Mouse (Mus musculus) heart, embryonic 11.5 days (tissue): ENCODE measurements around the gene Gtpbp1. TPM values are rescaled to one million over a fixed set of nuclear protein-coding genes. Genes with fewer than 3 reads are reported as not detected.

Source experiments
- ATAC-seq: fragments of 200-750 bp; cut with Nextera tagmentation; replicated peaks from 2 replicates; pipeline ENCODE4 v1.8.0; 2017; ENCODE audit warnings: moderate library complexity; ENCODE audit not compliant: insufficient number of reproducible peaks, low FRiP score, low TSS enrichment
- H3K27ac ChIP-seq: fragments of 300-500 bp; sonication (generic); 2 replicates; pipeline ENCODE4 v1.5.1; 2014; ENCODE audit warnings: mild to moderate bottlenecking, low read depth, low read length
- H3K27me3 ChIP-seq: fragments of 300-500 bp; sonication (generic); 2 replicates; pipeline ENCODE4 v1.6.1; 2014; ENCODE audit warnings: mild to moderate bottlenecking, low read length, mixed read lengths; ENCODE audit not compliant: control insufficient read depth, insufficient read depth
- H3K36me3 ChIP-seq: fragments of 300-500 bp; sonication (generic); 2 replicates; pipeline ENCODE4 v1.6.1; 2014; ENCODE audit warnings: mild to moderate bottlenecking, low read length, moderate library complexity, mixed read lengths; ENCODE audit not compliant: control insufficient read depth, insufficient read depth
- H3K4me1 ChIP-seq: fragments of 300-500 bp; sonication (generic); 2 replicates; pipeline ENCODE4 v1.6.1; 2014; ENCODE audit warnings: low read length; ENCODE audit not compliant: control insufficient read depth, insufficient read depth
- H3K4me2 ChIP-seq: fragments of 300-500 bp; sonication (generic); 2 replicates; pipeline ENCODE4 v1.6.1; 2014; ENCODE audit warnings: mild to moderate bottlenecking, moderate library complexity
- H3K4me3 ChIP-seq: fragments of 300-500 bp; sonication (generic); 2 replicates; pipeline ENCODE4 v1.5.1; 2014; ENCODE audit warnings: low read depth, low read length
- H3K9ac ChIP-seq: fragments of 300-500 bp; sonication (generic); 2 replicates; pipeline ENCODE4 v1.6.1; 2014; ENCODE audit warnings: mild to moderate bottlenecking, low read depth, low read length, moderate library complexity
- H3K9me3 ChIP-seq: fragments of 300-500 bp; sonication (generic); replicated peaks from 2 replicates; pipeline ENCODE4 v1.6.1; 2016; ENCODE audit warnings: low read length; ENCODE audit not compliant: control insufficient read depth
- WGBS: fragments of 180-500 bp; shearing (Covaris S2); extraction: QIAGEN DNeasy Blood & Tissue Kit; methylation state at CpG from one replicate; pipeline ENCODE4 v1.1.7; 2014; ENCODE audit not compliant: insufficient replicate concordance; 5-methylcytosine and 5-hydroxymethylcytosine counted together
- polyA plus RNA-seq: library from polyadenylated mRNA; unstranded; fragments of >200 nt; fragmentation: Nextera tagmentation; extraction: Ambion mirVana; gene quantifications from 2 replicates; pipeline ENCODE4 v1.2.1, GENCODE M21; 2014

Gtpbp1 gene
- polyA plus RNA-seq, 1 experiment from 2014 or later: 22.7 TPM

GRCm38 (mm10) chr15:79681973-79682372 lies 8.7 kb upstream of the Gtpbp1 start:
- peaks cover 56% of the 10 kb centered on the region for H3K4me1 ChIP-seq
- no peak overlapping the region for H3K4me3 ChIP-seq
- H3K27ac ChIP-seq: no peak overlapping the region

DNA sequence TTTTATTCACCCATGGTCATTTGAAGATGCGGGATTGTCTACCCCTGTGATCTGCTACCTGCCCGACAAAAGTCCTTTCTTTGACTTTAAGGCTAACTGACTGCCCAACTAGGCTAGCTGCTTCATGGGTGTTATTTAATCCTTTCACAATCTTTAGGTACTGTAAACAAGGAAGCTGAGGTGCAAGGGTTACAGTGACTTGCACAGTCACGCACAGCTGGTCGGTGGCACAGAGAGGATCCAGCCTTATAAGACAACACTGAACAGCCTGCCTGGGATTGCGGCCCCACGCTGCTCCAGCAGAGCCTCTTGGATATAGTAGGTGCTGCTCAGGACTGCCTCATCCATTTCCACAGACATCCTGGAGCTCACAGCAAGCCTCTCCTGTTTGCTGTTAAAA lies 7.5 kb upstream of the Gtpbp1 start:
- Histone ChIP-seq H3K4me2 (peak overlapping the region; percentile 92), H3K27ac (peak overlapping the region; percentile 35; the same call in 1 of the 2 replicates), H3K27me3 (no peaks in the 10 kb centered on the region), H3K9me3 (no peaks in the 10 kb centered on the region), H3K9ac (no peak overlapping the region), H3K36me3 (no peaks in the 10 kb centered on the region), H3K4me1 (peaks cover 56% of the 10 kb centered on the region), H3K4me3 (no peak overlapping the region)
- WGBS: 77% methylated on average over 6 of the region's 6 CpGs
- ATAC-seq: no peak

More at GRCm38 (mm10) chr15:79681973-79682372, 8.7 kb upstream of the Gtpbp1 start:
- Histone ChIP-seq H3K4me2 (peak overlapping the region; percentile 92; the same call in 1 of the 2 replicates), H3K36me3 (no peaks in the 10 kb centered on the region), H3K27me3 (no peaks in the 10 kb centered on the region), H3K9me3 (no peaks in the 10 kb centered on the region), H3K9ac (no peak overlapping the region)
- no peak for ATAC-seq
- 71% methylated on average over 4 of the region's 4 CpGs for WGBS

- peaks cover 56% of the 10 kb centered on the region for H3K4me1 ChIP-seq
- no peaks in the 10 kb centered on the region for H3K9me3 ChIP-seq
- H3K27ac ChIP-seq: 0 out of 2 replicates have a peak overlapping the region, but pooled peaks have one; percentile 24
- no peak for ATAC-seq
- peak overlapping the region; percentile 31; the same call in 1 of the 2 replicates for H3K9ac ChIP-seq
- H3K36me3 ChIP-seq: no peaks in the 10 kb centered on the region
- no peaks in the 10 kb centered on the region for H3K27me3 ChIP-seq
- 49% methylated on average over 19 of the region's 19 CpGs for WGBS
- peak overlapping the region; percentile 69 for H3K4me3 ChIP-seq
- H3K4me2 ChIP-seq: peak overlapping the region; percentile 92
These were observed 6.8 kb upstream of the Gtpbp1 start for GRCm38 (mm10) chr15:79683707-79684465.

DNA sequence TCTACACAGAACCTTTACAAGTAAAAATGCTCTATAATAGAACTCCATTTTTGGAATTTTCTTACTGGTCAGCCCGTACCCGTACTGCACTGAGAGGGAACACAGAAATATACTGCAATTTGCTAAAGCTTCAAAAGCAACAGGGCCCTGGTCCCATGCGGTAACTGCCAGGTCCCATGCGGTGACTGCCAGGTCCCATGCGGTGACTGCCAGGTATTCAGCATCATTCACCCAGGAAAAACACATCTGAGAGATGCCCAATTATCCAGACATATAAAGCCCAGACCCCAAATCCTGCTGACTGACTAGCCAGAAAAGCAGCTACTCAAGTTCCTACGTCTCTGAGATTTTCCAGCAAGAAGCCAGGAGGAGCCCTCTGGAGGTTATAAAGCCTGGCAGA lies 6.0 kb upstream of the Gtpbp1 start:
- Histone ChIP-seq H3K9me3 (no peaks in the 10 kb centered on the region), H3K4me3 (peak overlapping the region; percentile 69), H3K27me3 (no peaks in the 10 kb centered on the region), H3K9ac (peak overlapping the region; percentile 31; the same call in 1 of the 2 replicates), H3K36me3 (no peaks in the 10 kb centered on the region), H3K27ac (no peak overlapping the region), H3K4me2 (peak overlapping the region; percentile 92), H3K4me1 (peaks cover 57% of the 10 kb centered on the region)
- WGBS: 83% methylated on average over 6 of the region's 6 CpGs
- no peak for ATAC-seq

DNA sequence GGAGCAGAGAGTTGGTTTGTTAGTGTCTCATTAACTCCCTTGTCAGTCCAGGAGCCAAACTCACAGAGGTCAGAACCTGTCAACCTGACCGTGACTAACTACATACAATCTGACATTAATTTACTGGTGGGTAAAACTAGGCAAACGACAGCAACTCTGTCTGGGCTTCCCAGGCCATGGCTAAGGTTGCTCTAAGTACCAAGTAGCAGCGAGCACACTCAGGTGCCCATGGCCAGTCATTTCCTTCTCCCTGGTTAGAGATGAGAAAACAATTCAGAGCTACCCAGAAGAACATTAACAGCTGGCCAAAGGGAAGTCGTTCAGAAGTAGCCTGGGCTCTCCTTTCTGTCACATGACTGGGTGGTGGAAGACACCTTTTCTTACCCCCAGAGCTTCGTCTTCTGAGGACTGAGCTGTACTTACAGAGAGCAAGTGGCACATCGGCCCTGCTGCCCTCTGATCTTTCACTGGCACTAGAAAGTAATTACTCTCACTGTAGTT lies 5.5 kb upstream of the Gtpbp1 start:
- ATAC-seq: no peak
- Histone ChIP-seq H3K27ac (no peak overlapping the region), H3K27me3 (no peaks in the 10 kb centered on the region)

GRCm38 (mm10) chr15:79686046-79686869 lies 4.4 kb upstream of the Gtpbp1 start:
- Histone ChIP-seq H3K27ac (peak overlapping the region; percentile 47), H3K4me2 (peak overlapping the region; percentile 92), H3K4me3 (peak overlapping the region; percentile 69), H3K27me3 (no peaks in the 10 kb centered on the region), H3K4me1 (peaks cover 58% of the 10 kb centered on the region), H3K9me3 (no peaks in the 10 kb centered on the region), H3K9ac (peak overlapping the region; percentile 87), H3K36me3 (no peaks in the 10 kb centered on the region)
- ATAC-seq: no peak
- WGBS: 6% methylated on average over 15 of the region's 15 CpGs

More for the DNA sequence above, 5.5 kb upstream of the Gtpbp1 start:
- Histone ChIP-seq H3K4me1 (peaks cover 62% of the 10 kb centered on the region), H3K9me3 (no peaks in the 10 kb centered on the region), H3K4me2 (peak overlapping the region; percentile 92), H3K36me3 (no peaks in the 10 kb centered on the region), H3K4me3 (peak overlapping the region; percentile 69), H3K9ac (peak overlapping the region; percentile 87)
- 30% methylated on average over 6 of the region's 6 CpGs for WGBS

DNA sequence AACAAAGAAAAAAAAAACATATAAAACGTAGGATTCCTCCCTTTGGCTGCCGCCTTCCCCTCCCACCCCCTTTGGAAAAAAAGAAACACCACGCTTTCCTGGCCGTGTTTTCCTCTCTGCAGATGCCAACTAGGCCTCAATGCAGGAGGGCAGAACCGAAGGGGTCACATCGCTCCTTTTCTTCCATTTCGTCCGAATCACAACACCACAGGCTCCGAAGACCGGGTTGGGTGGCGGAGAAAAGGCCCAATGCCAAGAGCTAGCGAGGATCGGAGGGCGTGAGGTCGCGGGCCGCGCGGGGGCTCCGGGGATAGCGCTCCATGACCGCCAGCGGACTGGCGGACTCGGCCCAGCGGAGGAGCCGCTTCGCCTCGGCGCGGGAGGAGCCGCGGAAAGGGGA lies 3.5 kb upstream of the Gtpbp1 start:
- WGBS: 0% methylated on average over 33 of the region's 33 CpGs
- Histone ChIP-seq H3K4me1 (peaks cover 53% of the 10 kb centered on the region), H3K27me3 (no peaks in the 10 kb centered on the region), H3K4me2 (peak overlapping the region; percentile 92), H3K9me3 (no peaks in the 10 kb centered on the region), H3K9ac (peak overlapping the region; percentile 87), H3K4me3 (peak overlapping the region; percentile 69), H3K27ac (peak overlapping the region; percentile 98), H3K36me3 (no peaks in the 10 kb centered on the region)
- no peak for ATAC-seq

GRCm38 (mm10) chr15:79687646-79688267 lies 2.9 kb upstream of the Gtpbp1 start, which contains the start of gene Josd1:
Gene Josd1 (minus strand): TSS chr15:79687919.
- ATAC-seq: peak; percentile 87
- Histone ChIP-seq H3K36me3 (no peaks in the 10 kb centered on the region), H3K9me3 (no peaks in the 10 kb centered on the region), H3K27ac (peak within 1 kb of the TSS; percentile 98), H3K4me2 (peak within 1 kb of the TSS; percentile 92), H3K27me3 (no peaks in the 10 kb centered on the region), H3K4me3 (peak within 1 kb of the TSS; percentile 69), H3K9ac (peak within 1 kb of the TSS; percentile 87), H3K4me1 (peaks cover 48% of the 10 kb centered on the region)
- WGBS: under 1% methylated on average over 70 of the region's 72 CpGs
